Mouse (Mus musculus) neural tube, embryonic 13.5 days (tissue): ENCODE measurements around the gene Kat5. TPM values are rescaled to one million over a fixed set of nuclear protein-coding genes. Genes with fewer than 3 reads are reported as not detected.

Source experiments
- ATAC-seq: fragments of 200-750 bp; cut with Nextera tagmentation; 2 replicates; pipeline ENCODE4 v1.8.0; 2017; ENCODE audit warnings: low read depth, mild to moderate bottlenecking, moderate TSS enrichment, moderate library complexity
- H3K27ac ChIP-seq: fragments of 300-500 bp; sonication (generic); replicated peaks from 2 replicates; pipeline ENCODE4 v1.5.1; 2015; ENCODE audit warnings: moderate library complexity, mild to moderate bottlenecking, inconsistent platforms
- H3K27me3 ChIP-seq: fragments of 300-500 bp; sonication (generic); 2 replicates; pipeline ENCODE4 v1.6.1; 2015; ENCODE audit warnings: mild to moderate bottlenecking, inconsistent platforms
- H3K36me3 ChIP-seq: fragments of 300-500 bp; sonication (generic); 2 replicates; pipeline ENCODE4 v1.6.1; 2015; ENCODE audit warnings: mild to moderate bottlenecking, inconsistent platforms
- H3K4me1 ChIP-seq: fragments of 300-500 bp; sonication (generic); replicated peaks from 2 replicates; pipeline ENCODE4 v1.6.1; 2015; ENCODE audit warnings: inconsistent platforms
- H3K4me2 ChIP-seq: fragments of 300-500 bp; sonication (generic); 2 replicates; pipeline ENCODE4 v1.6.1; 2015; ENCODE audit warnings: inconsistent platforms, mild to moderate bottlenecking, moderate library complexity
- H3K4me3 ChIP-seq: fragments of 300-500 bp; sonication (generic); 2 replicates; pipeline ENCODE4 v1.5.1; 2015; ENCODE audit warnings: mild to moderate bottlenecking, inconsistent platforms
- H3K9ac ChIP-seq: fragments of 300-500 bp; sonication (generic); 2 replicates; pipeline ENCODE4 v1.6.1; 2015; ENCODE audit warnings: moderate library complexity, mild to moderate bottlenecking, inconsistent platforms
- H3K9me3 ChIP-seq: fragments of 300-500 bp; sonication (generic); 2 replicates; pipeline ENCODE4 v1.6.1; 2016; ENCODE audit warnings: inconsistent platforms
- WGBS: fragments of 180-500 bp; shearing (Covaris S2); methylation state at CpG from one replicate; pipeline ENCODE4 v1.1.7; 2015; 5-methylcytosine and 5-hydroxymethylcytosine counted together
- polyA plus RNA-seq: library from polyadenylated mRNA; unstranded; fragments of >200 nt; fragmentation: Nextera tagmentation; extraction: Ambion mirVana; gene quantifications from 2 replicates; pipeline ENCODE4 v1.2.1, GENCODE M21; 2015

Gene Kat5
- polyA plus RNA-seq, 1 experiment from 2014 or later = 77.2 TPM

DNA sequence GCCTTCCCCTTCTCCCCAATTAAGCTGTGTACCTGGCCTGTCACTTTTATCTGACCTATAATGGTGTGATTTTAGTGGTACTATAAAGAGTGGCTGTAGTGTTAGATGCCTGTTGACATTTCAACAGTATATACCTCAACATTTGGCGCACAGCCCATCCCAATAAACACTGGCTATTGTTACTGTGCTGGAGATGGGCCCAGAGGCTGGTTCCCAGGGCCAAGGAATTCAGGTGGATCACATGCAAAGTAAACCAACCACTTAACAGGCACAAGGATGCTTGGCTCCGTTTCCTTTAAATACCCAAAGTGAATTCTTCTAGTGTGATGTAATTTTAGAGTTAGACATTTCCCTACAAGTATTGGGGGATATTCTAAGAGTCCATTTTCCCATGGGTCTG lies 4.9 kb upstream of the Kat5 start:
- Histone ChIP-seq H3K27ac (no peak overlapping the region), H3K4me3 (no peak overlapping the region), H3K4me2 (no peak overlapping the region), H3K4me1 (peaks cover 10% of the 10 kb centered on the region), H3K9ac (no peak overlapping the region), H3K27me3 (peaks cover 36% of the 10 kb centered on the region), H3K36me3 (no peaks in the 10 kb centered on the region), H3K9me3 (no peaks in the 10 kb centered on the region)
- WGBS = 61% methylated on average over 2 of the region's 2 CpGs
- no peak for ATAC-seq

DNA sequence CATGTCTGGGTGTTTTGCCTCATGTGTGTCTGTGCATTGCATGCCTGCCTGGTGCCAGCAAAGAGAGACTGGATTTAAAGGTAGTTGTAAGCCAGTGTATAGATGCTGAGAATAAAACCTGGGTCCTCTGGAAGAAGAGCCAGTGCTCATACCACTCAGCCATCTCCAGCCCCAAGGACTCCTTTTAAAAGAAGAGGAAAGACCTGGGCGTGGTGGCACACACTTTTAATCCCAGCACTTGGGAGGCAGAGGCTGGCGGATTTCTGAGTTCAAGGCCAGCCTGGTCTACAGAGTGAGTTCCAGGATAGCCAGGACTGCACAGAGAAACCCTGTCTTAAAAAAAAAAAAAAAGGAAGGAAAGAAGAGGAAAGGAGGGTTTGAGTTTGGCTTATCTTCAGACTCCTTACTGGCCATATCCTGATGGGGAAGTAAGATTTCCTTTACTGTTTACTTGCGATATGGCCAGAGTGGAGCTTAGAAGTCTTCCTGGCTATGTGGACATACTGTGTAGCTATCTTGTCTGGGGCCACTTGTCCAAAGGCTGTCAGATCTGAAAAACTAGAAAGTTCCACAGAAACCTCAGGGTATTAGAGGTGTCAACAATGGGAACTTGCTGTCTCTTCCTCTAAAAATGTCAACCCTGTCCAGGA lies 2.9 kb upstream of the Kat5 start:
- Histone ChIP-seq H3K9me3 (no peaks in the 10 kb centered on the region), H3K27ac (no peak overlapping the region), H3K4me2 (no peak overlapping the region), H3K36me3 (peaks cover 11% of the 10 kb centered on the region), H3K4me1 (peaks cover 25% of the 10 kb centered on the region), H3K27me3 (peaks cover 25% of the 10 kb centered on the region), H3K9ac (no peak overlapping the region), H3K4me3 (no peak overlapping the region)
- no peak for ATAC-seq
- 71% methylated on average over 3 of the region's 3 CpGs for WGBS

DNA sequence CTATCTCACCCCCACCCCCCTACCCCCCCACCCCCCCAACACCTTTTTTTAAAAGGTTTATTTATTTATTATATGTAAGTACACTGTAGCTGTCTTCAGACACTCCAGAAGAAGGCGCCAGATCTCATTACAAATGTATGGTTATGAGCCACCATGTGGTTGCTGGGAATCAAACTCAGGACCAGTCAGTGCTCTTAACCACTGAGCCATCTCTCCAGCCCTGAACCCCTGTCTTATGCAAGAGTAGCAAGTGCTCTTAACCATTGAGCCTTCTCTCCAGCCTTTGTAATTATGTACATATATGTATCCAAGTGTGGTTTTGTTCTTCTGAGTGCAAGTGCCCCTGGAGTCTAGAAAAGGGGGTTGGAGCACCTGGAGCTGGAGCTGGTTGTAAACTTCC lies 1.9 kb upstream of the Kat5 start:
- Histone ChIP-seq H3K36me3 (peaks cover 20% of the 10 kb centered on the region), H3K9me3 (no peaks in the 10 kb centered on the region), H3K27me3 (peaks cover 22% of the 10 kb centered on the region), H3K4me2 (no peak overlapping the region), H3K4me1 (peaks cover 31% of the 10 kb centered on the region), H3K9ac (no peak overlapping the region), H3K4me3 (no peak overlapping the region), H3K27ac (no peak overlapping the region)
- 90% methylated on average over 1 of the region's 1 CpGs for WGBS
- no peak for ATAC-seq

DNA sequence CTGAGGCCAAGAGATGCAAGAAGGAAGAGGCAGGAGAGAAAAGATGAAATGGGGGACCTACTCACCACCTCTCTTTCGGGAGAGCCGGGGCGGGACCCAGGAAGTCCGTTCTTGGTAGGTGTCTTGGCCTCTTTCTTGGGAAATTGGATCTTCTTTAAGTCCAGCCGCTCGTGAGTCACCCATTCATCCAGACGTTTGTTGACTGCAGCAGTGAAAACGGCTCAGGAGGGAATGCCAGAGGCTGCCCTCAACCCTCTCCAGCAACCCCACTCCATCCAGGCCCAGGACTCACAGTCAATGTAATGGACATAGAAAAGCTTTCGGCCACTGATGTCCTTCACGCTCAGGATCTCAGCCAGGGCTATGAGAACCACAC lies 878 bp downstream of the Kat5 start:
- 66% methylated on average over 10 of the region's 10 CpGs for WGBS
- Histone ChIP-seq H3K36me3 (peaks cover 48% of the 10 kb centered on the region), H3K9ac (peak overlapping the region; percentile 85), H3K27ac (peak overlapping the region; percentile 98), H3K27me3 (peaks cover 9% of the 10 kb centered on the region; the same call in 1 of the 2 replicates), H3K4me2 (peak overlapping the region; percentile 76), H3K4me3 (peak overlapping the region; percentile 58), H3K4me1 (peaks cover 31% of the 10 kb centered on the region), H3K9me3 (no peaks in the 10 kb centered on the region)
- ATAC-seq = no peak

DNA sequence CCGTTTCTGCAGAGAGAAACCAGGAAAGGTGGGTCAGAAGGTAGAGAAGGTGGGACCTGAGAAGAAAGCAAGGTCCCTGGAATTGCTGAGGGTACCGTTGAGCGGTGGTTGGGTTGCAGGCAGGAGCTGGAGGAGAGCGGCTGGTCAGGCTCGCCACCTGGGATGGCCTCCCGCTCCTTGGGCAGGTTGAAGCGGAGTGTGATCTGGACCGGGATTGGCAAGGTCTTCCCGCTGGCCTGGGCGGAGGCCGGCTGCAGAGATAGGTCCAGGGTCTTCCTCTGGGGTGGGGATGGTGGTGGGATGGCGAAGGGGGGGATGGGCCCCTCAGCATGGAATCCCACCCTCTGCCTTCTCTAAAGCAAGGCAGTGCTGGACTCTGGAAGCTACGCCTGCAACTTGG lies 1.3 kb downstream of the Kat5 start:
- peaks cover 34% of the 10 kb centered on the region for H3K4me1 ChIP-seq
- no peak for ATAC-seq
- H3K4me3 ChIP-seq = peak overlapping the region; percentile 58
- H3K27ac ChIP-seq = peak overlapping the region; percentile 98
- peaks cover 5% of the 10 kb centered on the region; the same call in 1 of the 2 replicates for H3K27me3 ChIP-seq
- H3K4me2 ChIP-seq = peak overlapping the region; percentile 76
- H3K9me3 ChIP-seq = no peaks in the 10 kb centered on the region
- 93% methylated on average over 13 of the region's 13 CpGs for whole genome bisulfite sequencing
- peaks cover 52% of the 10 kb centered on the region for H3K36me3 ChIP-seq
- peak overlapping the region; percentile 85 for H3K9ac ChIP-seq

DNA sequence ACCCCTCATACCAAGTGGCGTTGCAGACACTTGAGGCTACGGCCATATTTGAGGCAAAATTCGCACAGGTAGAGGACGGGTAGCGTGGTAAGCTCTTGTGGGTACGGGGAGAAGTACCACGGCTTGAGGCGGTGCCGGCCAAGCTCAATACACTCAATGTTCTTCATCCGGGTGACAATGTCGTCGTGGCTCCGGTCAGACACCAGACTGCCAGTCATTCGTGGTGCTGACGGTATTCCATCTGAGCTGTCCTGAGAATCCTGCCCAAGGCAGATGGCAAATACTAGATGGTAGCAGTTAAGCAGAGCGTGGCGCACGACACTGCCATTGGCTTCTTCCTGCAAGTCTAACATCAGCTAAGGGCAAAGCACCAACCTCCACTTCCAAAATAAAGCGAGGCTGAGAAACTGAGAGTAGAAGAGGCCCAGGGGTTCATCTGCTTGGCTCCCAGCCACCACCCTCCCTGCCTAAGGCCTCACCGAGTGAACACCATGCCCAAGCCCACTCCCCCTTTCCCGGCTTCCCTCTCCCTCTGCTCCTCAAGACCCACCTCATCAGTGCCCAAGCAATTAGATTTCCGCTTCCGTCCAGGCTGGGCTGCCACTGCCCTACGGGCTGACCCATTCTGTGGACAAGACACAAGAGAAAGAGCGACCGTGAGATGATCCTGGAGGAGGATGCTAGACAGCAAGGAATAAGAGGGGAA lies 2.2 kb downstream of the Kat5 start:
- H3K4me3 ChIP-seq = no peak overlapping the region

DNA sequence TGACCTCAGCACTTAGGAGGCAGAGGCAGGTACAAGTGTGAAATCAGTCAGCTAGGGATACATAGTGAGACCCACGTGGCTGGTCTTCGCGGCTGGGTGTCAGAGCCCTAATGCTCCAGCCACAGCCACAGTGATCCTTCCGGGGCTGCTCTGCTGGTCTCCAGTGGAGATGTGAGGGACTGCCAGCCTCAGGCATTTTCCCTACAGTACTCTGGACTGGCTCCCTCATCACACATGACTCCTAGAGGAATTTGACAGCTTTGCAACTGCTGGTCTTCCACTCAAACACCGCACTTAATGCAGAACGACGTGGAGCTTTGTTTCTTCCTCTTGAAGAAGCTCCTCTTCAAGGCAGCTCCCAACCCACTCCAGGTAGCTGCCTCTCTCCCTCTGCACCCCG lies 3.8 kb downstream of the Kat5 start:
- no peak overlapping the region for H3K4me3 ChIP-seq
- H3K9me3 ChIP-seq = no peaks in the 10 kb centered on the region
- no peak overlapping the region for H3K27ac ChIP-seq
- H3K36me3 ChIP-seq = peaks cover 63% of the 10 kb centered on the region
- 82% methylated on average over 8 of the region's 8 CpGs for WGBS
- H3K4me2 ChIP-seq = no peak overlapping the region
- peaks cover 49% of the 10 kb centered on the region for H3K4me1 ChIP-seq
- H3K9ac ChIP-seq = no peak overlapping the region
- no peaks in the 10 kb centered on the region for H3K27me3 ChIP-seq
- no peak for ATAC-seq

More for the DNA sequence above, 2.2 kb downstream of the Kat5 start:
- H3K9ac ChIP-seq = peak overlapping the region; percentile 85; the same call in 1 of the 2 replicates
- no peak overlapping the region for H3K27ac ChIP-seq
- ATAC-seq = no peak
- 96% methylated on average over 26 of the region's 26 CpGs for WGBS
- H3K27me3 ChIP-seq = no peaks in the 10 kb centered on the region
- peaks cover 61% of the 10 kb centered on the region for H3K36me3 ChIP-seq
- no peaks in the 10 kb centered on the region for H3K9me3 ChIP-seq
- peak overlapping the region; percentile 76; the same call in 1 of the 2 replicates for H3K4me2 ChIP-seq
- peaks cover 43% of the 10 kb centered on the region for H3K4me1 ChIP-seq

DNA sequence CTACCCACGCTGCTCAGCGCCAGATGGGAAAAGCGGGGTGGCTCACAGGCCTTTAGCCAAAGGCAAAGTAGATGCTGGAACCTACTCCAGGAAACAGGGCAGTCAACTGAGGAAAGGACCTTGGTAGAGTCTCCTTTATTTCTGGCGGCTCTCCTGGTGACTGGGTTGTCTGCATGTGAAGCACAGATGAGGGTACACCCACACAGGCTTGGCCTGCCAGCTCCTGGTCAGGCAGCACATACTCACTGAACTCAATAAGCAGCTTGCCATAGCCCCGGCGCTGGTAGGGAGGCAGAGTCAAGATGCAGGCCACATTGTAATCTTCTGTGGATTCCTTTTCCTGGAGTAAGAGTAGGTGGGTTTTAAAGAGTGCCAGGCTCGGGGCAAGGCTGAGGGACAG lies 4.9 kb downstream of the Kat5 start:
- Histone ChIP-seq H3K36me3 (peaks cover 63% of the 10 kb centered on the region), H3K9ac (no peak overlapping the region), H3K9me3 (no peaks in the 10 kb centered on the region), H3K27me3 (no peaks in the 10 kb centered on the region), H3K4me3 (no peak overlapping the region), H3K4me2 (no peak overlapping the region), H3K27ac (no peak overlapping the region), H3K4me1 (peaks cover 40% of the 10 kb centered on the region)
- WGBS = 96% methylated on average over 7 of the region's 7 CpGs
- ATAC-seq = no peak

DNA sequence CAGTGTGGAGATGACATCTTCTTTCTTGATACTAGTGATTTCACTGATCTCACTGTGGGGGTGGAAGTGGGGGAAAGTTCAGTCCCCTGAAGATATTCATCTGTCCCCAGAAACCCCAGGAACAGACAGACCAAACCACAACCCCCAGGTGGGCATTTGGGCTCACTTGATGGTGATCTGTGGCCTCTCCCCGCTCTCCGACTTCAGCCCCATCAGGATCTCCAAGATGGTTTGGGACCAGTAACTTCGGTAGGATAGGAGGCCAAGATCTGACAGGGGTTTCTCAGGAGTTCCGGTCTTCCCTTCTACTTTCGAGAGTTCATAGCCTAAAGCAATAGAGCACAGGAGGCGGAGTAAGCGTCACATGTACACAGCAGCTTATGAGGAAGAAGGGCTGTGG lies 6.4 kb downstream of the Kat5 start:
- Histone ChIP-seq H3K4me3 (no peak overlapping the region), H3K4me2 (no peak overlapping the region), H3K9me3 (no peaks in the 10 kb centered on the region), H3K4me1 (peaks cover 33% of the 10 kb centered on the region), H3K27me3 (no peaks in the 10 kb centered on the region), H3K9ac (peak overlapping the region; percentile 94; the same call in 1 of the 2 replicates), H3K27ac (no peak overlapping the region), H3K36me3 (peaks cover 60% of the 10 kb centered on the region)
- ATAC-seq = no peak
- 89% methylated on average over 7 of the region's 7 CpGs for WGBS

DNA sequence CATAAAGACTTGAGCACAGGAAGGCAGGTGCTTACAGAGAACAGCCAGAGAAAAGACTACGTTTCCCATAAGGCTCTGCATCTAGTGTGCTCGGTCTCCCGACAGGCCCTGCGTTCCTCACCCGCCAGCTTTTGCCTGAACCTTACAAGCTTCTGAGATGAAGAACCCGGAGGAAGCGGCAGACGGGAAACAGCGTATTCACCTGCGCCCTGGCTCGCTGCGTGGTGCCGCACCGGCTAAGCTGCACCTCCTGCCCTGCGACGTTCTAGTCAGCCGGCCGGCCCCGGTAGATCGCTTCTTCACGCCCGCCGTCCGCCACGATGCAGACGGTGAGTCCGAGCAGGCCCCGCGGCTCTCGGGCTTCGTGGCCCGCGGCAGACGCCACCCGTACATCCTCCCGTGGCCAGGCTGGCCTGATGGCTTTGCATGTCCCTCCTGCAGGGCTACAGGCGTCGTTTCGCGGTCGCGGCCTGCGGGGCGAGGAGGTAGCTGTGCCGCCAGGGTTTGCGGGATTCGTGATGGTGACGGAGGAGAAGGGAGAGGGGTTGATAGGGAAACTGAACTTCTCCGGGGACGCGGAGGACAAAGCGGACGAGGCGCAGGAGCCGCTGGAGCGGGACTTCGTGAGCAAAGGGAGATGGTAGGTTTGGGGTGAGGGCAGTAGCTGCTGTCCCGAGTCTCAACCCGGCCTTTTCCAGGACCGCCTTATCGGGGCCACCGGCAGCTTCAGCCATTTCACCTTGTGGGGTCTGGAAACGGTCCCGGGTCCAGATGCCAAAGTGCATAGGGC lies 8.1 kb downstream of the Kat5 start, which contains the start of gene Rnaseh2c:
TSS of gene Rnaseh2c (plus strand) at position 122 of the 790 bp plus-strand sequence.
- Histone ChIP-seq H3K4me2 (peak within 1 kb of the TSS; percentile 89), H3K27me3 (no peaks in the 10 kb centered on the region), H3K27ac (peak within 1 kb of the TSS; percentile 85), H3K4me1 (peaks cover 19% of the 10 kb centered on the region), H3K9me3 (no peaks in the 10 kb centered on the region), H3K36me3 (peaks cover 43% of the 10 kb centered on the region), H3K9ac (peak within 1 kb of the TSS; percentile 94), H3K4me3 (peak within 1 kb of the TSS; percentile 74)
- WGBS = under 1% methylated on average over 64 of the region's 64 CpGs
- ATAC-seq = peak; percentile 90

DNA sequence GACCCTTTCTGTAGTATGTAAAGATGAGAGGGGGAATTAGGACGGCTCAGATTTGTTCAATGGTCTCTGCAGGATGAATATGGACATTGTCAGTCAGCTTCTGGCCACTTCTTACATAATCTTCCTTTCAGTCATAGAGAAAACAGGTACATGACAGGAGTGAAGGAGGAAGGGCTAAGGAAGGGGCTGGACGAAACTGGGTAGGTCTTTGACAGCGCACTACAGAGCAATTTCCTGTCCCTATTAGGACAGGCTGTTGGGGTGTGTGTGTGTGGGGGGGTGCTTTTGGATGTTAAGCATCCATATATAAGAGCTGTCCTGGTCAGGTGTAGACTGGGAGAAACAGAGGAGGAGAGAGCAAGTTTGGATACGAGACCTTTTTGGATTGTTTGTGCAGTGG lies 10.8 kb downstream of the Kat5 start:
- Histone ChIP-seq H3K4me1 (peaks cover 19% of the 10 kb centered on the region), H3K36me3 (peaks cover 16% of the 10 kb centered on the region), H3K4me3 (no peak overlapping the region), H3K9me3 (no peaks in the 10 kb centered on the region), H3K9ac (no peak overlapping the region), H3K4me2 (no peak overlapping the region), H3K27me3 (no peaks in the 10 kb centered on the region), H3K27ac (no peak overlapping the region)
- WGBS = 86% methylated on average over 4 of the region's 4 CpGs
- ATAC-seq = no peak

DNA sequence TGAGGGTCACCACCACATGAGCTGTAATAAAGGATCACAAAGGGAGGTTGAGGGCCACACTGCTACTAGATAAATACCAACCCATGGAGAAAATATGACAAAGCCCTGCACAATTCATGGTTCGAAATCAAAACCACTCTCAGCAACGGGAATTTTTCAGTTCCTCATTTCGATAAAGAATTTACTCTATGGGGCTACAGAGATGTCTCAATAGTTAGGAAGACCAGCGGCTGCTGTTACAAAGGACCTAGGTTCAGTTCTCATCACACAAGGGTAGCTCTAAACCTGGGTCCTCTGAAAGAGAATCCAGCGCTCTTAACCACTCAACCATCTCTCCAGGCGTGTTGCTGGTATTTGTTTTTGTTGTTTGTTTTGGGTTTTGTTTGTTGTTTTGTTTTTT lies 18.1 kb downstream of the Kat5 start:
- Histone ChIP-seq H3K4me2 (no peak overlapping the region), H3K4me3 (no peak overlapping the region), H3K9me3 (no peaks in the 10 kb centered on the region), H3K4me1 (no peaks in the 10 kb centered on the region), H3K27ac (no peak overlapping the region), H3K9ac (no peak overlapping the region), H3K36me3 (no peaks in the 10 kb centered on the region), H3K27me3 (no peaks in the 10 kb centered on the region)
- no peak for ATAC-seq
- 94% methylated on average over 6 of the region's 6 CpGs for WGBS
